Mouse (Mus musculus) kidney, postnatal 14 days (tissue): ENCODE results near the gene Lck.
A peak's percentile ranks its signal among the peaks of the same experiment; 100 is the strongest.

Experiments
- DNase-seq: peaks from one replicate; pipeline ENCODE4 v3.0.0; 2022; ENCODE audit warnings: mixed read lengths

Gene Lck

DNA sequence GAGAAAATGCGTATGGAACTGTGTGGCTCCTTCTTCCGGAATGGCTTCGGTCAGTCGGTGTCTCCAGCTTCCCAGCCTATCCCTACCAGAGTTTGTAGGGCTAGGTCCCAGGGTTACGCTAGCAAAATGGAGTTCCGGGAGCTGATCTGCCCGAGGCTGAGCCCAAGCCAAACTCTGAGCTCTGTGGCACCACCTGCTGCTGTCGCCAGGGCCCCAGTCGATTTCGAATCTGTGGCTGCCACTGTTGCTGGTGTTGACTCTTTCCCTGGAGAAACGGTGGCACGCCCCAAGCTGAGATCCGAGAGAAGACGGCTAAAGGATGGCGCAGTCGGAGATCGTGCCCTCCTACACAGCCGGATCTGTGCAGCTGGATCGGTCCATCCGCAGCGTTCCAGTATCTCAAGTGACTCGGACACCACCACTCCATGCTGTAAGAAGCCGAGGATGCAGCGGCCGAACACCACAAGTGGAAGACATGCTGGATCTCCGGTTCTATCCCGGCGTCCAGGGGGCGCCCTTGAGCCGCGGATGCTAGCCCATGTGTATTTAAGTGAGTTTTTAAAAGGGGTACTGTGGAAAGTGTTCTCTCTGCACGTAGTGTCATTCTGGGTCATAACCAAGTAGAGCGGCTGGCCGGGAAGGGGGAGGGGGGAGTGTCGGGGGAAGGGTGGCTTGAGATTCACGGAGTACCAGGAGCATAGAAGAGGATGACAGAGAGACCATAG lies 11.6 kb upstream of the Lck start:
- DNase-seq: peak; percentile 92

DNA sequence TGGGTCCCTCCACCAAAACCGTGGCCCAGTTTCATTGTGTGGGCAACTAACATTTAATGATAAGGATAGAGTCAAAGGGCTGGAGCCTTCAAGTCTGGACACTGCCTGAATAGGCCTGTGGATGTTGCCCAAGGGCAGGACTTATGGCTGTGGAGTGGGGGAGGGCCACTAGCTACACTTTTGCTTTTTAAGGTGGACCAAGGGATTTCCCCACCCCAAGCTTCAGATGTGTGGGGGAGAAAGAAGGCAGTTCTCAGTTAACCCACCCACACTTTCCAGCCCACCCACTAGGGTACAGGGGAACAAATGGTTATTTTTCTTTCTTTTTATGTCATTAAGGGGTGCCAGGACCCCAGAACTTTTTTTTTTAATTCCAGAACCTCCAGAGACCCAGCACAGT lies 10.9 kb upstream of the Lck start:
- no peak for DNase-seq

DNA sequence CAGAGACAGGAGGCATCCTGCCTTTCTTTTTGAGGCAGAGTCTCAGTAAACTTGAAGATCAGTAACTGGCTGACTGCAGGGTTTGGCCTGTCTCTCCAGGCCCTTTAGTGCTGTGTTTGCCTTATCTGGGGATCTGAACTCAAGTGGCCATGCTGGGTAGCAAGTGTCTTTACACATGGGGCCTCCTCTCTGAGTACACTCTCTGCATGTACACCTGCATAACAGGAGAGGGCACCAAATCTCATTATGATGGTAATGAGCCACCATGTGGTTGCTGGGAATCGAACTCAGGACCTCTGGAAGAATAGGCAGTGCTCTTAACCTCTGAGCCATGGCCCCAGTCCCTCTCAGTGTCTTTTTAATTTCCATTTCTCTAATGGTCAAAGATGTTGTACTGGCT lies 8.8 kb upstream of the Lck start:
- no peak for DNase-seq

DNA sequence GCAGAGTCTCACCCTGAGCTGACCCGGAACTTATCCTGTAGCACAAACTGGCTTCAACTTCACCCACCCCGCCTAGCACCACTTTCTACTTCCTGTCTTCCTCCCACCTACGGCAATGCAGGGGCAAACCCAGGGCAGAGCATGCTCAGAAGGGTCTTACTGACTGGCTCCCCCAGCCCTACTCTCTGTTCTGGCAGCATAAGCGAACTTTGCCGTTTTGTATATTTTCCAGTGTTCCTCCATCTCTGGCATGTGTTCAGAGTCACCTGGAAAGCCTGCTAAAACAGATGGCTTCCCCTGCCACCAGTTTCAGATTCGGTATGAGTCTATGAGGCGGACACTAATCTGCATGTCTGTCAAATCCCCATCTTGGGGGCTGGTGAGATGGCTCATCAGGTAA lies 6.9 kb upstream of the Lck start:
- peak; percentile 21 for DNase-seq

DNA sequence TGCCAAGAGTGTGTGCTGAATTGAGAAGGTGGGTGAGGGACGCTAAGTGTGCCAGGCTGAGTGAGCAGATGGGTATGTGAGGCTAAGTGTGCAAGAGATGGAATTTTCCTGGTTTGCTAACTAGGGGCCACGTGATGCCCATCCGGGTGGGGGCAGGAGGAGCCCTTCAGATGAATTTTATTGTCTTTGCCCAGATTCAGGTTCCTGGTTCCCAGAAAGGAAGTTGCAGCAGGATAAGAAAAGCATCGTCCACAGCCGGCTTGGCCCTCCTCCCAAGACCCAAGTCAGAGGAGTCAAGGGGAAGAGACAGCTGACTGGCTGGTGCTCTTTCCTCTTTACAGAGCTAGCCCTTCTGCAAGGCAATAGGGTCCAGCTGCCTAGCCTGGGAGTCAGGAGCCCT lies 5.0 kb upstream of the Lck start, which contains the start of gene Fam167b:
Gene Fam167b (minus strand): TSS at position 84 of the 400 bp plus-strand sequence.
- peak; percentile 81 for DNase-seq

DNA sequence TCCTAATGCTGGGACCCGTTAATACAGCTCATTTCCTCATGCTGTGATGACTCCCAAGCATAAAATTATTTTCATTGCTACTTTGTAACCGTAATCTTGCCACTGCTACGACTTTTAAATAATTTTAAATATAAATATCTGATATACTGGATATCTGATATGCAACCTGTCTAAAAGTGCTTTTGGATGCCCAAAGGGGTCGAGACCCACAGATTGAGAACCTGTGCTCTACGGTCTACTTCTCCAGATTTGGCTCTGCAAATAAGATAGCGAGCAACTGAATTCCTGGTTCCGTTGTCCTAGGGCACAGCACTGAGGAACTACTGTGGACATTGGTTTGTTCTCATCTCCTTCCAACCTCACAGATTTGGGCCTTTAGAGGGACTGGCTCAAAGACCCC lies 4.2 kb upstream of the Lck start:
- DNase-seq: no peak

DNA sequence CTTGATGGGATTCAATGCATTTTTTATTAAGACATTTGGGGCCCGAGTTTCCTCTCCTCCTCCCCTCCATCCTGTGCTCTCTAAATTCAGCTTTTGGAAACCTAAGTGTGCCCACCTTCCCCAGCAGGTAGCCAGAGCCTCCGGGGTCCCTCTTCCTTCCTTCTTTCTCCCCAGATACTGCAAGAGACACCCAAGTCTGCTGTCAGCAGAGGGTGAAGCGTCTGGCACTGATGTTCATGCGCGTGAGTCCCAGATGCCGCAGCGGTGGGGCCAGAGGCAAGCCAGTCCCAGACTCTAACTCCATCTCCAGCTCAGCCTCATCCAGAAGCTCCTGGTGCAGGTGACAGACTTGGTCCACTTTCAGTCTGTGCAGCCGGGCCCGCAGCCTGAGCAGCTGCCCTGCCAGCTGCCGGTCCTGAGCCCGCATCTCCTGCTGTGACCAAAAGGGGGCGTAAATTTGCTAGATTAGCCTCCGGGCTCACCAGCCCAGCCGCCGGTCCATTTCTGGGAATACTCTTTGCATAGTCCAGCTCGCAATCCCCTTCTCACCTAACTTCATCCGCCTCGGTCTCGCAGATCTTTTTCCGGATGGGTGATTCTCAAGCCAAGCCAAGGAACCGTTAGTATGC lies 3.5 kb upstream of the Lck start:
- DNase-seq: peak; percentile 84

DNA sequence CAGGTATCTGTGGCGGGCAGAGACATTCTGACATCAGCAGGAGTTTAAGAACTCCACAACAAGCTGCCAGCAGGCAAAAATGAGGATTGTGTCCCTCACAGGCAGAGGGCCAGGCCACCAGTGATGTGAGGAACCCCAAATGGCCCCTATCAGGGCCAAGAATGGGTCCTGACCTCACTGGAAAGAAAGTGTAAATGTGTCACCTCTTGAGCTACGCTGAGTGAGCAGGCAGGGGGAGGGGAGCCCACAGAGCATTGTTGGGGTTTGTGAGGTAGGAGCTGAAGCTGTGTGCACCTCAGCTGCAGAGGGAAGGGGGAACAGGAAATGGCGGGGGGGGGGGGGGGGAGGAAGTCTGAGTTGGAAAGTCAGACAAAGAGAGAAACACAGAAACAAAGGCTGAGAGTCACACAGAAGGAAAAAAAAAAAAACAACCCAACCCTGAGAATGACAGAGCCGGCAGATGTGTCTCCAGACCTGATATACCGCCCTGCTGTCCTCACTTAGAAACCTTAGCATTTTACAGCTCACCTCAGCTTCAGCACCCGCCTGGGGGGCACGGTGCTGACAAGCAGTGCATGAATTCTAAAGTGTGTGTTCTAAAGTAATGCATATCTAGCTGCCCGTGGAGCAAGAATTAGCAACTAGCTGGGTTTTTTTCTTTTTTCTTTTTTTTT lies 1.9 kb upstream of the Lck start:
- peak; percentile 53 for DNase-seq

DNA sequence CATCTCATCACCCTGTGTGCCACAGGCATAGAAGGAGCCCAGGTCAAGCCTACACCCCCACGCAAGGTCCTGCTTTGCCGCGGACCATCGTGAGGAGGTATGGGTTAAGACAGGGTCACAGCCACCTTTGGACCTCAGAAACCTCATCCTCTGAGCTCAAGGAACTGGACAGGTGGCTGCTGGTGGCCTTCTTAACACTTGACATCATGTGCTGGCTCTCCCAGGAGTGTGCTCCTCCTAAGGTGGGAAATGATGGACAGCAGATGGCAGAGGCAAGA lies 409 bp downstream of the Lck start:
- no peak for DNase-seq

DNA sequence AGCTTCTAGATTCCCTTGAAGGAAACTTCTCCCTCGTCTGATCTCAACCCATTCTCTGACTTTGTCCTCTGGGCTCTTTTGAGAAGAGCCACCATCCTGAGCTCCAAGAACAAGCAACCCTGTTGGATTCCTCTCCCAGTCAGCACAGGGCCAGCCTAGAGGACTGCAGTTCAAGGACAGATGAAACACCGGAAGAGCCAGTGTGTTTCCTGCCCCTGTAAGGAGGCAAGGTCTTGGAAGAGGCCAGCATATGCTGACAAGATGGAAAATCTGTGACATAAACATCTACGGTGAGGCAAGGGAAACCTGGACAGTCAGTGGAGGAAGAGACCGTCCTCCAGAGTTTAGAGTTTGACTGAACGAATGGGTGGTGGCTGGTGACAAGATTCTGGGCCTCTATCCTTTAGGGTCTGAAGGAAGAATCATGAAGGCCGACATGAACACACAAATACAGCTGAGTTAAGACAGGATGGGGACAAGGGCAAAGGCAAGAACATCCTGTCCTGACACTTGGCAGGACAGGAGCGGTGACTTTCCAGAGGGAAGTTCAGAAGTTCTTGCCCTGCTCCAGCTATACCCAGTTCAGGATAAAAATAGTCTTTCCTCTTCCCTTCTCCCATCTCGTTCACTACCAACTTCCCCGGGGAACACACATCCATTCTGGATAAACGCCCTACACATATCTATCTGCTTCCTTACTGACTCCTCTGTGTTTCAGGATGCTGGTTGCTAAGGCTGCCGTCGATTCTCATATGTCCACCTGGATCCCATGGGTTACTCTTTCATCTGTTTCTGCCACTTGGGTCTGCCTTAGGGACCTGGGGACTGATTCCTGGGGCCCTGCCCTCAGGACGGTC lies 977 bp downstream of the Lck start:
- peak; percentile 55 for DNase-seq

DNA sequence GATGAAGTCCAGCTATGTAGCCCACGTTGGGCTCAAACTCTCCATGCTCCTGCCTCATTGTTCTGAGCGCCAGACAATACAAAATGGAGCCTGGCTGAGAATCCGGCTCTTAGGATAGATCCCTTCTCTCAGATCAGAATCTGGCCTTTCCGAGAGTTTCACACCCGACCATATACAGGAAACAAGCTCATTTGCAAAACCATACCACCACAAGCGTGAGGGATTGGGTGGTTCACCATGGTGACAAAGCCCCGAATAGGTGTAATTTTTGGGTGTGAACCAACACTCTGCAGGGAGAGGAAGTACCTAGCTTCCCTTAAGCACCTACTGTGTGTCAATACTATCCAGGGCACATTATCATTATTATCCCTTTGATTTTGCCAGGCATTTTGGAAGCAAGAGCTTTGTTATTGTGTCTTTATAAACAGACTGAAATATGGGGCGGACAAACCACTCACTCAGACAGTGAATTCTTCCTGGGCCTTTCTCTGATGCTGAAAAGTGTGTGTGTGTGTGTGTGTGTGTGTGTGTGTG lies 1.8 kb downstream of the Lck start:
- no peak for DNase-seq

DNA sequence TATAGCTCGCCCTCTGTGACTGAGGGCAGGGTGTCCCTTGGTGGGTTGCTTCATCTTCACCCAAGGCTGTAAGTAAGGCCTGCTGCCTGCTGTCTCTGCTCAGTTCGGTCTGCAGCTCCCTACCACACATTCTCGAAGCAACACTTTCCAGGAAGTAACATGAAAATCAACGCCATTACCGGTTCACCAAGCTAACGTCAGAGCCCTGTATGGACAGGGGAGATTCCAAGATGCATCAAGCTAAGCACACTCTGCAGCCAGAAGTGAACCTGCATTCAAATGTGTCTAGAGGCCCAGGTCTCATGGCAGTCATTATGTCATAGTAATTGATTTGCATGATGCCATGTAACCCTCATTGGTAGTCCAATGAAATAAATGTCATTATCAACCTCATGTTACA lies 3.4 kb downstream of the Lck start:
- no peak for DNase-seq

DNA sequence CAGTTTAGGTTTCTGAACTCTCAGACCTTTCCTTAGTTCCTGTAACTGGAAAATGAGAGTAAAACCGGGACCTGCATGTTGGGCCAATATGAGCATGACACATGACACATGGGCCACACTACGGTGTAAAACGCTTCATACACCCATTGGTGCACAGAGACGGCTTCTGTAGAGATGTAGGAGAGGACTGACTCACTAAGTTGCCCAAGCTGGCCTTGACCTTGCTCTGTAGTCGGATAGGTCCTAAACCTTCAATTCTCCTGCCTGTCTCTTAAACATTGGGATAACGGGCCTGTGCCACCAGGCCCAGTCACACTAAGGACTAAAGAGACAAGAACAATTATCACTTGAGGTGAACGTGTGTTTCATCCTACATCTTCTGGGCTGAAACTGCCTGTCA lies 5.1 kb downstream of the Lck start:
- no peak for DNase-seq

DNA sequence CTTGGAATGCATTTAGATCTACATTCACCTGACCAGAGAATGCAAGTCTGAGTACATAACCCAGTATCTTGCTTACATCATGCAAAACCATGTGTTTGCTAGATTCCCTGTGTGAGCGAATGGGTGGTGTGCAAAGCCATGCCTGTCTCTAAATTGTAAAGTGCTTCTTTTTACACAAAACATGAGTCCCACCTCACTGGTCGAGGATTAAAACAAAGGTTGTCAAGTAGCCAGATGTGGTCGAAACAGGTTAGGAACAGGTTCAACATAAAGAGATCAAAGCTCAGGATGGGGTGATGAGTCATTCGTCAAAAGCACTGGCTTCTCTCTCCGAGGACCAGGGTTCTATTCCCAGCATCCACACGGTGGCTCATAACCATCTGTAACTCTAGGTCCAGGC lies 8.3 kb downstream of the Lck start:
- DNase-seq: no peak

DNA sequence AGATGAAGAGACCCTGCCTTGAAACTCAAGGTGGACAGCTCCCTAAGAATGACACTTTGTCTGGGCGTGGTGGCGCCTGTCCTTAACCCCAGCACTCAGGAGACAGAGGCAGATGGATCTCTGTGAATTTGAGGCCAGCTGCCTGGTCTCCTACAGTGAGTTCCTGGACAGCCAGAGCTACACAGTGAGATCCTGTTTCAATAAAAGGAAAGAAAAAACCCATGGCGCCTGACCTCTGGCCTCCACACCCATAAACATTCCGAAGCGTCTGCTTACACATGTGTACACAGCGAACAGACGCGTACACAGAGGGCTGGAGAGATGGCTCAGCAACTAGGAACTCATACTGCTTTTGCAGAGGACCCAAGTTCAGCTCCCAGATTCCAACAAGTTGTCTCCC lies 9.7 kb downstream of the Lck start:
- peak; percentile 39 for DNase-seq

DNA sequence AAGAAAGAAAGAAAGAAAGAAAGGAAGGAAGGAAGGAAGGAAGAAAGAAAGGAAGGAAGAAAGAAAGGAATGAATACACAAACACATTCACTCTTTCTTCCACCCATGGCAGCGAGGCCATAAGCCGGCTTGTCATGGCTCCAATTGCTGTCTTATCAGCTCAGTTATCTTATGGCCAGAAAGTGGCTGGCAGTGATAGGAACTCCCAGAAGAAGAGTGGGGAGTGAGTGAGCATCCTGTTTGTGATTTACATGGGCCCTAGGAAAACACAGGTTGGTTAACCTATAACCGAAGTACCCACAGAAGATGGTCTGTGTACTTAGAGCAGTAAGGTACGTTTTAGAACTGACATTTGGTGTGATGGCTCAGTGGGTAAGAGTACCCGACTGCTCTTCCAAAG lies 12.3 kb downstream of the Lck start:
- no peak for DNase-seq

DNA sequence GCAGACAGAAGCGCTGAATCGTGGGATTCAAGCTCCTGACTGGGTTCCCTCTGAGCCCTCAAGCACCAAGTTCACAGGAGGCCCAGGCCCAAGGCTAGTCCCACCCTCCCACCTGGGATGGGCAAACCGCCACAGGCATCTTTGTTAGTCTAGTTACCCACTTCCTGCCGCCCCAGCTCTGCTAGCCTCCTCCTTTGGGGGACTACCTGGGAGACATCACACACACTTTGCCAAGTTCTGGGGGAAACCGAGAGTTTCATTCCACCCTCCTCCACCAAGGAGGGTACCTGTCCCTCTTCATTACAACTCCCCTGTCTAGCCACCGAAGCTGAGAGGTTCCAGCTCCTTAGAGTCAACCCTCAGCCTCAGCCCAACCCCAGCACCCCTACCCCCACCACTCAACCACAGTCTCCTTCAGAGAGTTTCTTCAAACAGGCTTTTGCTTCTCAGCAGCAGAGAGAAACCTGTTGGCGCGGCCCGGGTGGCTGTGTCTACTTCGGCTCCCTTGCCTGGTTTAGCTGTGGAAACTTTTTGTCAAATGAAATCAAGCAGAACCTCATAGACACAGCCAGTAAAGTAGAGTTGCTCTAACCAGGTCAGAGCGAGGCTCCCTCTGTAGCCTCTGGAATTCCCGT lies 15.0 kb downstream of the Lck start:
- no peak for DNase-seq

DNA sequence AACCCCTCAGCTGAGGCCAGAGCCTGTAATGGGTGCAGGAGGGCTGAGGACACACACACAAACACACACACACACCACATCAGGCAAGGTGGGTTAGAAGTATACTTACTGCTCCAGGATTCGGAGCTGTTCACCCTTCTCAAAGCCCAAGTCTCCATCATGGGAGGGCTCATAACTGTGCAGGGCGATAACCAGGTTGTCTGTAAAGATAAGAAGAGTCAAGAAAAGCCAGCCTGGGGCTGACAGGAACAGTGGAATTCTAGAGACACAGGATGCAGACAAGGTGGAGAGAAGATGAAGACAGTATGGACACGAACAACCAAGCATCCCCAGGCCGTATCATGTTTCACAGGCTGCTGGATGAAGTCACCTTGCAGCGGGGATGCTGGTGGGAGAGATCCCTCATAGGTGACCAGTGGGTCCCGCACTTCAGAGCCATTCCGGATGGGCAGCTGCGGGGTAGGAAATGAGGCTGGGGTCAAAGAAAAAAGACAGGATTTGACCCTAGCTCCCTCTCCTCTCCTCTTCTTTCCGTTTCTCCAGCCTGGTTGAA lies 16.1 kb downstream of the Lck start:
- DNase-seq: no peak

DNA sequence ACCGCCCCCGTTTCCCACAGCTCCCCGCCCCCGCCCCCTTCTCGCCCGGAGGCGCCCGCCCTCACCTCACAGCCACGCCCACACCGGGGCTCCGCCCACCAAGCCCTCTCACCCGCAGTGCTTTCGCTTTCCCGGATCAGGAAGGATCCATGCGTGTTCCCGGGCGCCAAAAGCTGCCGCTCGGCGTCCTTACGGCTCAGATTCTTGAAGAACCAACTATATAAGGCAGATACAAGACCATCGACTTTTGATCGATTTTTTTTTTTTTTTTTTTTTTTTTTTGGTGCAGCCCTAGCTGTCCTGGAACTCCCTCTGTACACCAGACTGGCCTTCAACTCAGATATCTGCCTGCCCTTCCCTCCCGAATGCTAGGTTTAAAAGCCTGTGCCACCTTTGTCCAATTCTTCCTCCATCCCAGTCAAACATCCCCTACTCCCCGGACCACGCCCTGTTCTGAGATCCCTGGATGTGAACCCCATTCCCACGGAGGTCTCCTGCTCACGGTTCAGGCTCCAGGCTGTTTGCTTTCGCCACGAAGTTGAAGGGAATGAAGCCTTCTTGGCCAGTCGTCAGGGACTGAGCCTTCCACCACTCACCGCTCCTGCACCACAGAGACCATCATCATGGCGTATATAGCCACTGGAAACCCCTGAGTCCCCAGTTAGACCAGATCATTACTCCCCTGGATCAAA lies 16.8 kb downstream of the Lck start:
- DNase-seq: peak; percentile 95

DNA sequence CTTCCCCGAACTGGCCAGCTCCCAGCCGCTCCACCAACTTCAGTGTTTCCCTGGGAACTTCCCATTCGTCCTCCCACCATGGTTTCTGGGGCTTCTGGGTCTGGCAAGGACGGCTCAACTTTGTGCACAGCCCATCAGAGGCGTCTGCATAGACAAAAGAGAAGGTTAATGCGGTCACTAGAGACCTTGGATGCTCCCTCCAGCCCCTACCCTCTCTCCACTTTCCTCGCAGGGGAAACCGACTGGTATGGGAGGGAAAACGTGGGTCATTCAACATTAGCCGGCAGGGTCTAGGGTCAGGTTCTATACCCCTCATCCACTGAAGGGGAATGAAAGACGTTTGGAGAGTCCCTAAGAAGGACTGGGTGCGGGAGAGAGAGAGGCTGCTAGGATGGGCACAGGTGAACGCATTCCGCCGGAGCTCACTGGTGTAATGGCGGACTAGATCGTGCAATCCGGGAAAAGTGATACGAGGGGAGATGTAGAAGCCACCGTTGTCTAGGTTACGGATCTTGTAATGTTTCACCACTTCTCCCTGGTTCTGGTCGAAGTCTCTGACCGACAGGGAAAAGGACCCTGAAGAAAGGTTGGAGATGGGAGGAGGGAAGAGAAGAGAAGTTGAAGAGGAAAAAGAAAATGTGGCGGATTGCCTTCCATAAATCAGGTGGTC lies 17.4 kb downstream of the Lck start:
- DNase-seq: peak; percentile 29

DNA sequence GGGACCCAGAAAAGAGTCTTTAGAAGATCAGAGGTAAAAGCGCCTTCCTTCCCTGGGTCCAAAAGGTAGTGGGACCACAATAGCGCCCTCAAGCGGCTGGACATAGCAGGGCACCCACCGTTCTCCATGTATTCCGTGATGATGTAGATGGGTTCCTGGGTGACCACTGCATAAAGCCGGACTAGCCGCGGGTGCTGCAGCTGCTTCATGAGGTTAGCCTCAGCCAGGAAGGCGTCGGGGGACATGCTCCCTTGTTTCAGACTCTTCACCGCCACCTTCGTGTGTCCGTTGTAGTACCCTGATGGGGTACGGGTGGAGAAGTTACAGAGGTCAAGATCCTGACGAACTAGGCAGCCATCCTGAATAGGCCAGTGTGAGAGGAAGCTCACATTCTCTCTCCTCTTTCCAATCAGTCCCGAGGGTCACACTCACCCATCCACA lies 18.0 kb downstream of the Lck start:
- peak; percentile 67 for DNase-seq
